Mouse (Mus musculus): ENCODE results near the gene Thsd7a. TPM values are rescaled to one million over a fixed set of nuclear protein-coding genes. Genes with fewer than 3 reads are reported as not detected.

Gene Thsd7a
- 21.9 and 25.4 TPM in 2 replicates for polyA plus RNA-seq (2015; fragmentation: Nextera tagmentation; extraction: Ambion mirVana)

DNA sequence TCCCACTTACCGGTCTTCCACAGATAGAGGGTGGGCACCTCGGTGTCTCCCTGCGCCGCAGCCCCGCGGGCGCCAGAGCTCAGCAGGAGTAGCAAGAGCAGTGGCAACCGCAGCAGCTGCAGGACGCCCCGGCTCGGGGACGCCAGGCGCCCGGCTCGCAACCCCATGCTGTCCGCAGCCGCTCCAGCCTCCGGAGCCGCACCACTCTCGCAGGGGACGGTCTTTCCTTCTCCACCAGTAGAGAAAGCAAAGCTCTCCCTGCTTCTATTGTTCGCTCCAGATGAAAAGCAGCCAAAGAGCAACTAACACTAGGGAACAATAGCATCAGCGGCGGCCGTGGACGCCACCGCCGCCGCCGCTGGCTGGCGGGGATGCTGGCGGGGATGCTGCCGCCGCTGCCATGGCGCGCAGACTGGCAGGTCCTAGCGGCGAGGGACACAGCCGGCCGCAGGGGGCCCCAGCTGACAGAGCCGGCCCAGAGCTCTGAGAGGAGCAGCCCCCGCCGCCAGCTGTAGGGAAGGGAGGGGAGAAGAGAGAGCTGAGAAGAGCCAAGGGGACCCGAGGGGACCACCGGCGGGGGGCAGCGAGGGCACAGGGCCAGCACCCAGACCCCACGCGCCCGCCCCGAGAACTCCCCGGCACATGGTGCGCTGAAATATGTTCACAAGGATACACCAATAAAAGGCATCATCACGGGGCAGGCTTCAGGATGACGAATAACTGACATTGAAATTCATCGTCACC, at the start of gene Thsd7a:
TSS of gene Thsd7a (minus strand) at position 624 of the 744 bp plus-strand sequence.
- peak within 1 kb of the TSS; percentile 90 for H3K9ac ChIP-seq (ENCODE audit: low read depth, low read length)
- ATAC-seq, result peak; percentile 92
- H3K27me3 ChIP-seq (replicated peaks; ENCODE audit: control insufficient read depth, insufficient read depth, low read length), result no peaks in the 10 kb centered on the region
- H3K9me3 ChIP-seq (ENCODE audit: control insufficient read depth, low read length), result no peaks in the 10 kb centered on the region
- H3K4me1 ChIP-seq (ENCODE audit: control insufficient read depth, insufficient read depth, low read depth, low read length), result peaks cover 4% of the 10 kb centered on the region; the same call in 1 of the 2 replicates
- peak within 1 kb of the TSS; percentile 74 for H3K4me3 ChIP-seq (ENCODE audit: low read length)
- no peaks in the 10 kb centered on the region for H3K36me3 ChIP-seq (ENCODE audit: control insufficient read depth, insufficient read depth, low read length)
- 0% methylated on average over 52 of the region's 56 CpGs for WGBS
- peak within 1 kb of the TSS; percentile 67 for H3K4me2 ChIP-seq (ENCODE audit: low read length)
- H3K27ac ChIP-seq (ENCODE audit: low read depth, low read length), result peak within 1 kb of the TSS; percentile 96

DNA sequence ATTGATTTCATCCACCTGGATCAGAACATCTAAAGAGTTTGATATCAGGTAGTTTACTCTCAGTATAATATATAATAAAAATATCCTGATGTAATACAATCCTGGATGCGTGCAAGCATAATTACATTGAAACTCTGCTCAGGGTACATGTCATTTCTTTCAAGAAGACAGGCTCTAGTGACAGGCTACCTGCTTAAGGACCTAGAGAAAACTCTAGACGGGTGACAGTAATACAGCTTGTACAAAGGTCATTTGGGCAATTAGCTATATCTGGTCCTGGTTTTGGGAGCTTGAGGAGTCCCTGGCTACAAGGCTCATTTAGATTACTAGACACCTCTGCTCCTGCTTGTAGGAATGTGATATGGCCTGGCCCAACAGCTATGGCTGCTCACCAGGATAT, 37.9 kb upstream of the Thsd7a start:
- Histone ChIP-seq H3K36me3 (ENCODE audit: control insufficient read depth, insufficient read depth, low read length) (no peaks in the 10 kb centered on the region), H3K9ac (ENCODE audit: low read depth, low read length) (no peak overlapping the region), H3K9me3 (ENCODE audit: control insufficient read depth, low read length) (no peaks in the 10 kb centered on the region), H3K27ac (ENCODE audit: low read depth, low read length) (no peak overlapping the region), H3K4me3 (ENCODE audit: low read length) (no peak overlapping the region), H3K4me1 (ENCODE audit: control insufficient read depth, insufficient read depth, low read depth, low read length) (no peaks in the 10 kb centered on the region), H3K27me3 (replicated peaks; ENCODE audit: control insufficient read depth, insufficient read depth, low read length) (no peaks in the 10 kb centered on the region), H3K4me2 (ENCODE audit: low read length) (no peak overlapping the region)
- ATAC-seq, result no peak
- 73% methylated on average over 2 of the region's 2 CpGs for WGBS

DNA sequence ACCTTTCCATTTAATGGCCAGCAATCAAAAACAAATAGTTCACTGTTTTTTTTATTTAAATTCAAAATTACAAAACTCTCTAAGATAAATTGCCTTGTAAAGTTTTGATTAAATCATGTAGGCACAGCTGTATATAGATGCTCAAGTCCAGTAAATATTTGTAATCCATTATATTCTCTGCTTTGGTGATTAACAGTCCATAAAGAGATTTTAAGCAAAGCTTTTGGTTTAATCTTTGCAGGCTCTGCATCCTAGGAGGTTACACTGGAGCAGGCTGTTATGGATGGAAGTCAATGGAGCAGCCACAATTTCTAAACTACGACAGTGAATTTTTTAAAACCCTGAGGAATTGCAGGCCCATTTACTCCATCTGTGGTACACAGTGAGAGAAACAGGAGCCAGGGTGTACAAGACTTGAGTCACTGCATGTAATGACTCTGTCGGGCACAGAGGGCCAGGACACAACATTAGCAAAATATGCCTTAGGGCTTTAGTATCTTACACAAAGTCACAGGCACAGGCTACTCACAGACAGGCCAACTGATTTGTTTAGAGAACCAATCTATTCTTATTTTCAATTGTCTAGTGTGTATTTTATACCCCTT, 37.3 kb upstream of the Thsd7a start:
- peak; percentile 69 for ATAC-seq
- Histone ChIP-seq H3K4me1 (ENCODE audit: control insufficient read depth, insufficient read depth, low read depth, low read length) (no peaks in the 10 kb centered on the region), H3K4me3 (ENCODE audit: low read length) (no peak overlapping the region), H3K9me3 (ENCODE audit: control insufficient read depth, low read length) (no peaks in the 10 kb centered on the region), H3K36me3 (ENCODE audit: control insufficient read depth, insufficient read depth, low read length) (no peaks in the 10 kb centered on the region), H3K4me2 (ENCODE audit: low read length) (no peak overlapping the region), H3K27me3 (replicated peaks; ENCODE audit: control insufficient read depth, insufficient read depth, low read length) (no peaks in the 10 kb centered on the region), H3K9ac (ENCODE audit: low read depth, low read length) (no peak overlapping the region), H3K27ac (ENCODE audit: low read depth, low read length) (no peak overlapping the region)
- WGBS, result 34% methylated on average over 2 of the region's 2 CpGs

DNA sequence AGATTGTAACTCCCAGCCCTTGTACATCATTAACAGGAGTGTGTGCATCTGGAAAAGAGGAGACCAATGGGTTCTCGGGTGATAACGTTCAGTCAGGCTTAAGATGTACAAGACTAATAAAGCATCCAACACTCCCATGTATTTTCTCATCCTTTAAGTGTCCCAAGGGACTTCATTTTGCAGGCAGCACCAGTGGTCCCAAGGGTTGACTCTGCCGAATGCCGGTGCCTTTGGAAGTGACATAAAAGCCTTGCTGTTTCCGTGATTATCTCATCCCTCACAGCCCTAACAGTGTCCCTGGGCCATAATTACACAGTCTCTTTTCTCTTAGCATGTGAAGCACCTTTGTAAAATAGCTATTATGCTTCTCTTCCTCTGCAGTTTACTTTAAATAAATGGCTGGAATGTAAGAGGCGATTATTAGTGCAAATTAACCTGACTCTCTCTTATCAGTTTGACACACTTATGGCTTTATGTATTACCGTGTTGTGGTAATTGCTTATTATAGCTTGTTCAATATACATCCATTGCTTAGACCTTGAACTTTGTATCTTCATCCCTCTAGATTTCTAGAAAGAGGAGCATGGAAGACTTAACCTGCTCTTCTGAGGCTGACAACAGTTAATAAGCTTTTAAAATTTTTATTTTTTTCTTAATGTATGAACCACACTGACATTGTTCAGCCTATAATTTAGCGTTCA, 35.9 kb upstream of the Thsd7a start:
- no peak; the same call in 1 of the 2 replicates for ATAC-seq
- WGBS, result 51% methylated on average over 8 of the region's 8 CpGs
- H3K4me1 ChIP-seq (ENCODE audit: control insufficient read depth, insufficient read depth, low read depth, low read length), result no peaks in the 10 kb centered on the region
- H3K9me3 ChIP-seq (ENCODE audit: control insufficient read depth, low read length), result no peaks in the 10 kb centered on the region
- H3K36me3 ChIP-seq (ENCODE audit: control insufficient read depth, insufficient read depth, low read length), result no peaks in the 10 kb centered on the region
- no peaks in the 10 kb centered on the region for H3K27me3 ChIP-seq (replicated peaks; ENCODE audit: control insufficient read depth, insufficient read depth, low read length)
- no peak overlapping the region for H3K27ac ChIP-seq (ENCODE audit: low read depth, low read length)
- no peak overlapping the region for H3K4me2 ChIP-seq (ENCODE audit: low read length)
- no peak overlapping the region for H3K4me3 ChIP-seq (ENCODE audit: low read length)
- H3K9ac ChIP-seq (ENCODE audit: low read depth, low read length), result no peak overlapping the region

DNA sequence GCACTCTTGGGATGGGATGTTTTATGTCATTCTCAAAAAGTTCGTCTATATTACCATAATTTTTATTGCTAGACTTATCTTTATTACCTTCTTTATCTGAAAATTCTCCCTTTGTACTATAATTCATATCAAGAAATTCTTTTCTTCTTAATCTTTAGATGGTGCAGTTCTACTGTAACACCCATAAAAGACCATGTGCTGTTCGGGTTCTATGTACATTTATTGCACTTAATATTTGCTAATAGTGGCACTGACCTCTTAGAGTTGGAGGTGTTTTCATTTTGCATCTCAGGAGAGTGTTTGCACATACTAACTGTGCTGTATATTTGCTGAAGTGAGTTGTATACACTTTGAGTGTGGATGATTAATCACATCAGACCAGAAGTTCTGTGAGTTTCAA, 23.6 kb upstream of the Thsd7a start:
- Histone ChIP-seq H3K9ac (ENCODE audit: low read depth, low read length) (no peak overlapping the region), H3K27me3 (replicated peaks; ENCODE audit: control insufficient read depth, insufficient read depth, low read length) (no peaks in the 10 kb centered on the region), H3K36me3 (ENCODE audit: control insufficient read depth, insufficient read depth, low read length) (no peaks in the 10 kb centered on the region), H3K27ac (ENCODE audit: low read depth, low read length) (no peak overlapping the region), H3K4me3 (ENCODE audit: low read length) (no peak overlapping the region), H3K4me1 (ENCODE audit: control insufficient read depth, insufficient read depth, low read depth, low read length) (no peaks in the 10 kb centered on the region), H3K4me2 (ENCODE audit: low read length) (no peak overlapping the region), H3K9me3 (ENCODE audit: control insufficient read depth, low read length) (no peaks in the 10 kb centered on the region)
- WGBS, result 77% methylated on average over 2 of the region's 2 CpGs
- ATAC-seq, result no peak

DNA sequence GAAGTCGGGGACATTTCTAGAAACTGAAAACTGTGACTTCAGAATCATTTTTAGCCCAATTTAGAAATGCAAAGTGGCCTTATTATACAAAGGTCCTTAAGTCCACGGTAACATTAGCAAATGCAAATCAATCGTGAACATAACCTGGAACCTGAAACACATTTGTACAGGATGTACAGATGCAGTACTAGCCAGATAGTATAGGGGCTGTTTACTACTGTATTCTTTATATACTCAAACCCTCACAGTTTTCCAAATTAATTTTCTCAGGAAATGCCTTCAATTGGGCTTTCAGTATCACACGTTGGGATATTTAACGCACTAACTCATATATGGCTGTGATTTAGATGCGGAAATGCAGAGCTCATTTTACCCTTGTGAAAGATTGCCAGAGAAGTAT, 16.0 kb upstream of the Thsd7a start:
- no peak overlapping the region for H3K4me3 ChIP-seq (ENCODE audit: low read length)
- 81% methylated on average over 6 of the region's 6 CpGs for WGBS
- no peaks in the 10 kb centered on the region for H3K36me3 ChIP-seq (ENCODE audit: control insufficient read depth, insufficient read depth, low read length)
- H3K27ac ChIP-seq (ENCODE audit: low read depth, low read length), result no peak overlapping the region
- H3K9ac ChIP-seq (ENCODE audit: low read depth, low read length), result no peak overlapping the region
- H3K4me1 ChIP-seq (ENCODE audit: control insufficient read depth, insufficient read depth, low read depth, low read length), result no peaks in the 10 kb centered on the region
- H3K9me3 ChIP-seq (ENCODE audit: control insufficient read depth, low read length), result no peaks in the 10 kb centered on the region
- H3K27me3 ChIP-seq (replicated peaks; ENCODE audit: control insufficient read depth, insufficient read depth, low read length), result no peaks in the 10 kb centered on the region
- ATAC-seq, result no peak
- no peak overlapping the region for H3K4me2 ChIP-seq (ENCODE audit: low read length)

DNA sequence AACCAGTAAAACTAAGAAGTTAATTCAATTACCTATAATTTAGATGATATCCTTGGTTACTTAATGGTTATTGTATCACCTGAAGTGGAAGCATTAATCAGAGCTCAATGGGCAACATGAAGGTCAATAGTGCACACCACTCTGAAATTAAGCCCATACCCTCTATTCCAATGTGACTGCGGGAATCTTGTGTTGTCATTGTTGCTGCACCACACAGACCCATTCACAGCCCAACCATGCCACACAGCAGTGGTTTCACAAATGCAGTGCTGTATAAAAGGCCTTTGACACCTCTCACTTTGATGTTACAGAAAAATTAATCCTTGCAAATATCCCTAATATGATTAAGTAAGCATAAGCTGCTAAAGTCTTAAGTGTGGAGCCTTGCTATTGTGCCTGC, 15.4 kb upstream of the Thsd7a start:
- Histone ChIP-seq H3K4me2 (ENCODE audit: low read length) (no peak overlapping the region), H3K36me3 (ENCODE audit: control insufficient read depth, insufficient read depth, low read length) (no peaks in the 10 kb centered on the region), H3K9me3 (ENCODE audit: control insufficient read depth, low read length) (no peaks in the 10 kb centered on the region), H3K4me1 (ENCODE audit: control insufficient read depth, insufficient read depth, low read depth, low read length) (no peaks in the 10 kb centered on the region), H3K27me3 (replicated peaks; ENCODE audit: control insufficient read depth, insufficient read depth, low read length) (no peaks in the 10 kb centered on the region), H3K9ac (ENCODE audit: low read depth, low read length) (no peak overlapping the region), H3K4me3 (ENCODE audit: low read length) (no peak overlapping the region), H3K27ac (ENCODE audit: low read depth, low read length) (no peak overlapping the region)
- no peak for ATAC-seq
- 56% methylated on average over 1 of the region's 1 CpGs for WGBS

DNA sequence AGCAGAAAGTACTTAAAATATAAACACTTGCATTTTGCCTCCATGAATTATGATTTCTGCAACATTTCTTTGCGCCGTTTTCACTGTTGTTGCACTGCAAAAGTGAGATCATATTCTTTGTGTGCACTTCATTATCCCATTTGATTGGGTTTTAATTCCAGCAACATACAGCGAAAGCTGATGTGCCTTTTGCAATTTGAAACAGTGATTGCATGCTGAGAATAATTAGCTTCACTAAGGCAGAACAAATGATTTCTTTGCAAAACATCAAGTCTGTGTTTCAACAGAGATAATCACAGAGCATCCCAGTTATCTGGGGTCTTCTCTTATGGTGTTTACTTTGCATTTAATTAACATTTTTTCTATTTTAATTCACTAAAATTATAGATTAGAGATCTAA, 14.6 kb upstream of the Thsd7a start:
- Histone ChIP-seq H3K4me3 (ENCODE audit: low read length) (no peak overlapping the region), H3K9me3 (ENCODE audit: control insufficient read depth, low read length) (no peaks in the 10 kb centered on the region), H3K4me1 (ENCODE audit: control insufficient read depth, insufficient read depth, low read depth, low read length) (no peaks in the 10 kb centered on the region), H3K9ac (ENCODE audit: low read depth, low read length) (no peak overlapping the region), H3K36me3 (ENCODE audit: control insufficient read depth, insufficient read depth, low read length) (no peaks in the 10 kb centered on the region), H3K27me3 (replicated peaks; ENCODE audit: control insufficient read depth, insufficient read depth, low read length) (no peaks in the 10 kb centered on the region), H3K4me2 (ENCODE audit: low read length) (no peak overlapping the region), H3K27ac (ENCODE audit: low read depth, low read length) (no peak overlapping the region)
- no peak for ATAC-seq
- 72% methylated on average over 3 of the region's 3 CpGs for WGBS

Measured in hindbrain, embryonic 16.5 days (tissue).